Mouse (Mus musculus) small intestine, adult 2 months (tissue): ENCODE measurements around the gene Tfap2a. TPM values are rescaled to one million over a fixed set of nuclear protein-coding genes. Genes with fewer than 3 reads are reported as not detected.

Source experiments
- H3K27ac ChIP-seq: fragments of 200-500 bp; 2 replicates; pipeline ENCODE4 v1.5.1; 2012; ENCODE audit warnings: low read depth, low read length, control low read depth, inconsistent platforms; ENCODE audit not compliant: insufficient read depth
- H3K27me3 ChIP-seq: fragments of 200-500 bp; 2 replicates; pipeline ENCODE4 v1.6.1; 2012; ENCODE audit warnings: mild to moderate bottlenecking, moderate library complexity, low read length, inconsistent platforms; ENCODE audit not compliant: control insufficient read depth, insufficient read depth
- H3K36me3 ChIP-seq: fragments of 200-500 bp; 2 replicates; pipeline ENCODE4 v1.6.1; 2012; ENCODE audit warnings: mild to moderate bottlenecking, low read length, control low read depth, inconsistent platforms; ENCODE audit not compliant: control insufficient read depth, insufficient read depth
- H3K4me1 ChIP-seq: fragments of 200-500 bp; 2 replicates; pipeline ENCODE4 v1.6.1; 2012; ENCODE audit warnings: low read length, inconsistent platforms, mixed read lengths; ENCODE audit not compliant: control insufficient read depth, insufficient read depth, insufficient read length
- H3K4me3 ChIP-seq: fragments of 200-500 bp; 2 replicates; pipeline ENCODE4 v1.5.1; 2012; ENCODE audit warnings: low read depth, mild to moderate bottlenecking, control low read depth, inconsistent platforms, low read length, moderate library complexity
- CTCF ChIP-seq: fragments of 200-500 bp; IDR thresholded peaks from 2 replicates; pipeline ENCODE4 v1.5.1; 2012; ENCODE audit warnings: low read depth, mild to moderate bottlenecking, control low read depth, inconsistent platforms, low read length, moderate library complexity, mixed read lengths; ENCODE audit not compliant: insufficient replicate concordance, insufficient read length; ENCODE audit errors: extremely low read depth
- POLR2A ChIP-seq: fragments of 200-500 bp; IDR thresholded peaks from 2 replicates; pipeline ENCODE4 v1.6.1; 2012; ENCODE audit warnings: low read depth, mild to moderate bottlenecking, control low read depth, inconsistent platforms, low read length, moderate library complexity
- WGBS: fragments of 180-500 bp; shearing (Covaris S2); methylation state at CpG from one replicate; pipeline ENCODE4 v1.1.7; 2018; 5-methylcytosine and 5-hydroxymethylcytosine counted together
- polyA plus RNA-seq: library from polyadenylated mRNA; depleted of rRNA; stranded (reverse); fragments of >200 nt; gene quantifications from 2 replicates; pipeline ENCODE4 v1.2.3, GENCODE M21; 2012; rRNA removed

The Tfap2a gene
- 0.04 TPM in 1 of 2 replicates, not detected in the other for polyA plus RNA-seq

DNA sequence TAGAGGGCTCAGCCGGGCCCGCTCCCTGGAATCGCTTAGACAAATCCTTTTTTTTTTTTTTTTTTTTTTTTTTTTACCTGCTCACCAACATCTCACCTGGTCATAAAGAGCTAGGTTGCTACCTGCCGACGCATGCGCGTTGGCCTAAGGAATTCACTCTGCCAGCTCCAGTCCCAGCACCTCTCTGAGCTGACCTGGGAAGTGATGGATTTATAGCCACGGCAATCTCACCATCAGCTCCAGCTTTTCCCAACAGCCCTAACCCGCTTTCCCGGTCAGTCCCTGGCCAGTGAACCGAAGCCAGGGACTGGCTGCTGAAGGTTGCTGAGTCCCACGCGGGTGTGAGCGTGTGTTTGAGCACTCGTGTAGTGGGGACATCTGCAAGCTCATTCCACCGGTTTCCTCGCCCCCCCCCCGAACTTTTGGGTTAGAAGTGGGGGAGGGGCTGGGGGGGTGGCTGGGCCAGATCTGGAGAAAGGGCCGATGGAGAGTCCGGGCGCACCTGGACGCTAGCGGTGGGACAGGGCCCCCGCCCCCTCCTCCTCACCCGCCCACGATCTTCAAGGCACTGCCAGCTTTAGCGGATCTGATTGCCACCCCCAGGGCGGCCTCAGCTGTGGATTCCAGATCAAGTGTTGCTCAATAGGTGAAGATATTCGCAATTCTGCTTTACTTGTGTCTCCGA lies at the start of gene Tfap2a:
Tfap2a (minus strand) TSS at position 181 of the 685 bp plus-strand sequence.
- peaks cover 5% of the 10 kb centered on the region for H3K4me1 ChIP-seq
- no peak for TF ChIP-seq POLR2A
- no peak for TF ChIP-seq CTCF
- H3K36me3 ChIP-seq: no peaks in the 10 kb centered on the region
- WGBS: 7% methylated on average over 30 of the region's 30 CpGs
- H3K4me3 ChIP-seq: no peak within 1 kb of the TSS
- no peak within 1 kb of the TSS for H3K27ac ChIP-seq
- H3K27me3 ChIP-seq: peaks cover 89% of the 10 kb centered on the region

DNA sequence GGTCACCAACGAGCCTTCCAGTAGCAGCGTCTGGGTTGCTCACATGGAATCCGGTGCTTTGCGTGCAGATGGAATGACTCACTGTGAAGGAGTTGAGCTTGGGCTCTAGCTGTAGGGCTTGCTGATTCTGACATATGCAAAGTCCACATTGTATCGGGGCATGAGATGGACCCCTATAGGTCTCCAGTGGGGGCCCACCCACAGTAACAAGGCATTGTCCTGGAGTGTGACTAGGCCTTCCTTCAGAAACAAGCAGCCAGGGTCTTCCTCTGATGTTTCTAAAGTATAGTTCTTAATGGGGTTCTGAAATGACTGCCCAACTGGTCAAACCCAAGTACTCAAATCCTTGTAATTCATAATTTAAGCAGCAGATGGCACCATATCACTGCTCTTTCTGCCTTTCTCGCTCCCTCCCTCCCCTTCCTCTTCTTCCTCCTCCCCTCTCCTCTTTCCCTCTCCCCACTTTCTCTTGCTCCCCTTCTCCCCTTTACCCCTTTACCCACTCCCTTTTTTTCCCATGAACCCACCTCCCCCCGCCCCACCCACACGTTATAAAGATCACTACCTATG lies 46.1 kb upstream of the Tfap2a start:
- H3K27ac ChIP-seq: no peak overlapping the region
- no peaks in the 10 kb centered on the region for H3K27me3 ChIP-seq
- no peaks in the 10 kb centered on the region for H3K4me1 ChIP-seq
- peak; percentile 45; the same call in 1 of the 2 replicates for TF ChIP-seq CTCF
- no peak for TF ChIP-seq POLR2A
- no peaks in the 10 kb centered on the region for H3K36me3 ChIP-seq
- H3K4me3 ChIP-seq: no peak overlapping the region
- 44% methylated on average over 8 of the region's 8 CpGs for WGBS

DNA sequence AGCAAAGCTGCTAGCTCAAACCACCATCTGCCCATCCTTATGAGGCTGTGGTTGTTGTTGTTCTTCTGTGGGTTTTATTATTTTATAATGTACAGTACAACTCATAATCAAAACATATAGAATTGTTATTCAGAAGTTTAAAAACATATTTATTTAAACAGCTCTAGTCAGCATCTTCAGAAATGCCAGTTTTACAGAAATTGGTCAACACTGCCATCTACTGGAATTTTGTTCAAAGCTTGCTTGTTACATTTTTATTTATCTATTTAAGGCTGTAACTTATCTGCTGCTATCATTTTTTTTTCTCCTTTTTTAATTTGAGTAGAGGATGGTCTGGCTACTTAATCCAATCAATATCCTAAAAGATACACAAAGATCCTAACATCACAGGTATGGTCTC lies 19.8 kb upstream of the Tfap2a start:
- Histone ChIP-seq H3K4me1 (no peaks in the 10 kb centered on the region), H3K27me3 (no peaks in the 10 kb centered on the region), H3K4me3 (no peak overlapping the region), H3K27ac (no peak overlapping the region), H3K36me3 (no peaks in the 10 kb centered on the region)
- no peak for TF ChIP-seq POLR2A
- no peak for TF ChIP-seq CTCF

DNA sequence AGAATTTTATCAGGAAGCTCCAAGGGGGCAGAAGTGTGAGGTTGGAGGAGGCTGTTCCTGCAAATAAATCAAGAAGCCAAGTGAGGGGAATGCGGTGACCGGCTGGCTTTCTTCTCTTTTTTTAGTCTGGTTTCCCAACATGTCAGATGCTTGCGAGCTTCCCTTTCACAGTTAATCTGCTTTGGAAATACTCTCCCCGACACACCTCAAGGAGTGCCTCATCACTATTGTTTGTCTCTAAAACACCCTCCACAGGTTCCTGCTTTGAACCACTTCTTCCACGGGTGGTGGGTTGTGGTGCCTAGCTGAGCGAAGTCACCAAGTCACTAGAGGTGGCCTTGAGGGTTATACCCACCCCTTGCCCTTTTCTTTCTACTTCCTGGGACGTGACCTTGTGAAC lies 18.2 kb upstream of the Tfap2a start:
- 57% methylated on average over 7 of the region's 7 CpGs for whole genome bisulfite sequencing
- no peaks in the 10 kb centered on the region for H3K27me3 ChIP-seq
- no peak overlapping the region for H3K4me3 ChIP-seq
- no peaks in the 10 kb centered on the region for H3K36me3 ChIP-seq
- H3K4me1 ChIP-seq: no peaks in the 10 kb centered on the region
- H3K27ac ChIP-seq: no peak overlapping the region
- no peak for TF ChIP-seq CTCF
- TF ChIP-seq POLR2A: no peak

DNA sequence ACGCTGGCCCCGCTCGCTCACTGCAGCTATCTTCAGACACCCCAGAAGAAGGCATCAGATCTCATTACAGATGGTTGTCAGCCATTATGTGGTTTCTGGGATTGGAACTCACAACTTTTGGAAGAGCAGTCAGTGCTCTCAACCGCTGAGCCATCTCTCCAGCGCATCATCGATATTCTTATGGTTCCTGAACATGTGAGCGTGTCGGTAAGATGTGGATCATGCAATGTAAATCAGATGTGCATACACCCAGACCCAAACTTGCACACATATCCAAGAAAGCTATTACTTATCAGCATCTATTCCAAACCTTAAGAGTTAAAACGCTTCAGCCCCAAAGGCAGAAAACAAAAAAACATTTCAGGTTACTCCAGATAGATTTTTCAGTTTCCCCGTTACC lies 15.9 kb upstream of the Tfap2a start:
- WGBS: 92% methylated on average over 10 of the region's 10 CpGs
- TF ChIP-seq CTCF (no peak), POLR2A (no peak)

DNA sequence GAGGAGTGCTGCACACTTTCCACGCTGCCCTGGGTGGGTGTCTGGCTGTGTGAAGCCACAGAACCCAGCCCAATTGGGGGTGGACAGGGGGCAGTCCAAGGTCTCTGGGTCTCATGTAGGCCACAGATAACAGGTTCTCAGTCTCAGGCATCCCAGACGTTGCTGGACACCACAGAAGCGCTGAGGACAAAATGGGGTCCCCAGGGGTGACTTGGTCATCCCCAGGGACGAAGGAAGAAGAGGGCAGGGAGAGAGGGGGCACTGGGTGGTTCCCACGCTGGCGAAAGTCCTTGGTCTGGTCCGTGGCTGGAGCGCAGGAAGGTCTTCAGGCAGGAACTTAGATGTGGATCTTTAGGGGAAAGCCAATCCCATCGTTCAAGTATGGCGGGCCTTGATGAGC lies 13.7 kb upstream of the Tfap2a start:
- WGBS: 85% methylated on average over 10 of the region's 10 CpGs
- H3K27me3 ChIP-seq: peaks cover 5% of the 10 kb centered on the region; the same call in 1 of the 2 replicates
- H3K27ac ChIP-seq: no peak overlapping the region
- TF ChIP-seq POLR2A (no peak), CTCF (no peak)
- no peak overlapping the region for H3K4me3 ChIP-seq
- H3K36me3 ChIP-seq: no peaks in the 10 kb centered on the region
- H3K4me1 ChIP-seq: no peaks in the 10 kb centered on the region

More for the DNA sequence above, 15.9 kb upstream of the Tfap2a start:
- no peaks in the 10 kb centered on the region for H3K27me3 ChIP-seq
- no peaks in the 10 kb centered on the region for H3K36me3 ChIP-seq
- no peaks in the 10 kb centered on the region for H3K4me1 ChIP-seq
- no peak overlapping the region for H3K4me3 ChIP-seq
- H3K27ac ChIP-seq: no peak overlapping the region

DNA sequence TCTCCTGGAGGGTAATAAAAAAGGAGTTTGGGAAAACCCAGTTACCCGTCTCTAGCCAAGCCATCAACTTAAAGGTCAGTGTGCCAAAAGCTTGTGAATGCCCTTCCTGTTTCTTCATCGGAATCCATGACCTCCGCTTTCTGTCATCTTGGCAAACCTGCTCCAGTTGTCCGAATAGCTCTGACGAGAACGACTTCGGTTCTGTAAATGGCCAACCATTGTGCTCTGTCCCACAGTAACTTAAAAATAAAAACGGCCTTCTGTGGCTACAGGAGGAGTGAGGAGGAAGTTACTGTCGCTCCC lies 11.4 kb upstream of the Tfap2a start:
- Histone ChIP-seq H3K4me3 (no peak overlapping the region), H3K4me1 (no peaks in the 10 kb centered on the region), H3K27ac (no peak overlapping the region), H3K36me3 (no peaks in the 10 kb centered on the region), H3K27me3 (peaks cover 17% of the 10 kb centered on the region; the same call in 1 of the 2 replicates)
- 56% methylated on average over 9 of the region's 9 CpGs for WGBS
- TF ChIP-seq CTCF: no peak
- TF ChIP-seq POLR2A: no peak
